Mouse (Mus musculus): ENCODE data around the gene Tsr3. TPM values are rescaled to one million over a fixed set of nuclear protein-coding genes. Genes with fewer than 3 reads are reported as not detected.

Tsr3 gene
- polyA plus RNA-seq (2014; fragmentation: Illumina TruSeq; extraction: RNeasy Lipid Tissue Mini Kit (QIAGEN cat#74804); ENCODE audit: low read depth, low replicate concordance): 3.8 TPM

GRCm38 (mm10) chr17:25239695-25240636 lies at the start of gene Tsr3, which contains the start of gene Gnptg:
Gene Tsr3, plus strand, starts transcription at chr17:25240170.
Gene Gnptg, minus strand, starts transcription at chr17:25240124.

GRCm38 (mm10) chr17:25256140-25256754 lies 16.3 kb downstream of the Tsr3 start, which contains the start of gene Baiap3:
Gene Baiap3, minus strand, starts transcription at chr17:25256364.

DNA sequence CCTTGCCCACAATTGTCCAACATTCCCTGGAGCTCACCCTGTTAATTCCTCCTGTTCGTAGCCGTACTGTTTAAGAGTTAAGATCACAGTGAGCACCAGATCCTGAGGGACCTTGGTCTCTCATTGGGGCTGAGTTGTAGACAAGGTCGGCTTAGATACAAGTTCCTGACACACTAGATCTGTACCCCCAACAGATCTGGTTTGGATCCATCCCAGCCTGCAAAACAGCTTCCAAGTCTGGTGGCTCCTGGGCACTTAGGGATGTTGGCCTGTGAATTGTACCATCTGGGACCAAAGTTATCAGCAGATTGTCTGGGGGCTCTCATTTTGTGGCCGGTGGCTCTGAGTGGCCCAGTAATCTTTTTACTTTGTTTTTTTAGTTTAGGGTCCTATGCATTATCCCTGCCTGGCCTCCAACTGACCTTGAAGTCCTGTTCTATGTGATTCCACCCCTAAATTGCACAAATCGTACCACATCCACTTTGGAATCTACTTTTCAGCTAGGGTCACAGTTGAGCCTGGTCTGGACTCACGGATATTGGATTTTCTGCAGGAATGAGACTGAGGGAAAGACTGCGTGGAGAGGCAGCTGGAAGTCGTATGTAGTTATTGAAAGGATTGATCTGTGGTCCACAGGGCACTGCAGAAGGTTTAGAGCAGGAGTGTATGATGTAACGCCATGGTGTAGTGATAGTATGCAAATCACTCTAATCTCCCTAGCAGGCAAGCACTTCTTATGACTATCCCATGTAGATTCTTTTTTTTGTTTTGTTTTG lies 34.8 kb downstream of the Tsr3 start, which contains the start of gene Ube2i:
TSS of gene Ube2i (minus strand) at position 52 of the 776 bp plus-strand sequence.

Other genes with a start within 250 kb of the Tsr3 start
- 12.3 TPM for gene Cramp1l, start 224.4 kb upstream of the Tsr3 start, polyA plus RNA-seq (2014; fragmentation: Illumina TruSeq; extraction: RNeasy Lipid Tissue Mini Kit (QIAGEN cat#74804); ENCODE audit: low read depth, low replicate concordance)
- 8.1 TPM for gene Ift140, start 224.1 kb upstream of the Tsr3 start, polyA plus RNA-seq (2014; fragmentation: Illumina TruSeq; extraction: RNeasy Lipid Tissue Mini Kit (QIAGEN cat#74804); ENCODE audit: low read depth, low replicate concordance)
- gene Tmem204, start 156.6 kb upstream of the Tsr3 start, polyA plus RNA-seq (2014; fragmentation: Illumina TruSeq; extraction: RNeasy Lipid Tissue Mini Kit (QIAGEN cat#74804); ENCODE audit: low read depth, low replicate concordance): 2.8 TPM
- 3.0 TPM for gene Telo2, start 124.2 kb upstream of the Tsr3 start, polyA plus RNA-seq (2014; fragmentation: Illumina TruSeq; extraction: RNeasy Lipid Tissue Mini Kit (QIAGEN cat#74804); ENCODE audit: low read depth, low replicate concordance)
- not detected for gene Ptx4, start 119.4 kb upstream of the Tsr3 start, polyA plus RNA-seq (2014; fragmentation: Illumina TruSeq; extraction: RNeasy Lipid Tissue Mini Kit (QIAGEN cat#74804); ENCODE audit: low read depth, low replicate concordance)
- 4.3 TPM for gene Clcn7, start 106.8 kb upstream of the Tsr3 start, polyA plus RNA-seq (2014; fragmentation: Illumina TruSeq; extraction: RNeasy Lipid Tissue Mini Kit (QIAGEN cat#74804); ENCODE audit: low read depth, low replicate concordance)
- gene Ccdc154, start 77.7 kb upstream of the Tsr3 start, polyA plus RNA-seq (2014; fragmentation: Illumina TruSeq; extraction: RNeasy Lipid Tissue Mini Kit (QIAGEN cat#74804); ENCODE audit: low read depth, low replicate concordance): not detected
- gene Gm38655, start 64.7 kb upstream of the Tsr3 start, polyA plus RNA-seq (2014; fragmentation: Illumina TruSeq; extraction: RNeasy Lipid Tissue Mini Kit (QIAGEN cat#74804); ENCODE audit: low read depth, low replicate concordance): not detected
- 19.8 TPM for gene BC003965, start 55.6 kb upstream of the Tsr3 start, polyA plus RNA-seq (2014; fragmentation: Illumina TruSeq; extraction: RNeasy Lipid Tissue Mini Kit (QIAGEN cat#74804); ENCODE audit: low read depth, low replicate concordance)
- gene Unkl, start 51.8 kb upstream of the Tsr3 start, polyA plus RNA-seq (2014; fragmentation: Illumina TruSeq; extraction: RNeasy Lipid Tissue Mini Kit (QIAGEN cat#74804); ENCODE audit: low read depth, low replicate concordance): 14.3 TPM
- 10.1 TPM for gene Gnptg, start within 50 bp of the Tsr3 start, polyA plus RNA-seq (2014; fragmentation: Illumina TruSeq; extraction: RNeasy Lipid Tissue Mini Kit (QIAGEN cat#74804); ENCODE audit: low read depth, low replicate concordance)
- gene Baiap3, start 16.2 kb downstream of the Tsr3 start, polyA plus RNA-seq (2014; fragmentation: Illumina TruSeq; extraction: RNeasy Lipid Tissue Mini Kit (QIAGEN cat#74804); ENCODE audit: low read depth, low replicate concordance): not detected
- 216 TPM for gene Ube2i, start 34.5 kb downstream of the Tsr3 start, polyA plus RNA-seq (2014; fragmentation: Illumina TruSeq; extraction: RNeasy Lipid Tissue Mini Kit (QIAGEN cat#74804); ENCODE audit: low read depth, low replicate concordance)
- gene Prss34, start 58.2 kb downstream of the Tsr3 start, polyA plus RNA-seq (2014; fragmentation: Illumina TruSeq; extraction: RNeasy Lipid Tissue Mini Kit (QIAGEN cat#74804); ENCODE audit: low read depth, low replicate concordance): not detected
- gene Prss28, start 68.5 kb downstream of the Tsr3 start, polyA plus RNA-seq (2014; fragmentation: Illumina TruSeq; extraction: RNeasy Lipid Tissue Mini Kit (QIAGEN cat#74804); ENCODE audit: low read depth, low replicate concordance): not detected
- gene Prss29, start 78.5 kb downstream of the Tsr3 start, polyA plus RNA-seq (2014; fragmentation: Illumina TruSeq; extraction: RNeasy Lipid Tissue Mini Kit (QIAGEN cat#74804); ENCODE audit: low read depth, low replicate concordance): not detected
- gene Tpsab1, start 105.4 kb downstream of the Tsr3 start, polyA plus RNA-seq (2014; fragmentation: Illumina TruSeq; extraction: RNeasy Lipid Tissue Mini Kit (QIAGEN cat#74804); ENCODE audit: low read depth, low replicate concordance): not detected
- not detected for gene Tpsb2, start 126.1 kb downstream of the Tsr3 start, polyA plus RNA-seq (2014; fragmentation: Illumina TruSeq; extraction: RNeasy Lipid Tissue Mini Kit (QIAGEN cat#74804); ENCODE audit: low read depth, low replicate concordance)
- gene Tpsg1, start 129.1 kb downstream of the Tsr3 start, polyA plus RNA-seq (2014; fragmentation: Illumina TruSeq; extraction: RNeasy Lipid Tissue Mini Kit (QIAGEN cat#74804); ENCODE audit: low read depth, low replicate concordance): 8.6 TPM
- gene Cacna1h, start 193.6 kb downstream of the Tsr3 start, polyA plus RNA-seq (2014; fragmentation: Illumina TruSeq; extraction: RNeasy Lipid Tissue Mini Kit (QIAGEN cat#74804); ENCODE audit: low read depth, low replicate concordance): 1.3 TPM
- not detected for gene Tekt4, start 214.4 kb downstream of the Tsr3 start, polyA plus RNA-seq (2014; fragmentation: Illumina TruSeq; extraction: RNeasy Lipid Tissue Mini Kit (QIAGEN cat#74804); ENCODE audit: low read depth, low replicate concordance)

Data from sigmoid colon, adult 10 weeks (tissue).